Mouse (Mus musculus) megakaryocyte-erythroid progenitor cell, adult 5 weeks (primary cell): ENCODE measurements around the gene Ckm. TPM values are rescaled to one million over a fixed set of nuclear protein-coding genes. Genes with fewer than 3 reads are reported as not detected.

Experiments
- polyA plus RNA-seq: library from polyadenylated mRNA; stranded (reverse); fragments of >175 nt; gene quantifications from 2 replicates; pipeline ENCODE4 v1.2.3, GENCODE M21; 2012

Gene Ckm
- polyA plus RNA-seq, result 3.2 and 3.9 TPM in 2 replicates

DNA sequence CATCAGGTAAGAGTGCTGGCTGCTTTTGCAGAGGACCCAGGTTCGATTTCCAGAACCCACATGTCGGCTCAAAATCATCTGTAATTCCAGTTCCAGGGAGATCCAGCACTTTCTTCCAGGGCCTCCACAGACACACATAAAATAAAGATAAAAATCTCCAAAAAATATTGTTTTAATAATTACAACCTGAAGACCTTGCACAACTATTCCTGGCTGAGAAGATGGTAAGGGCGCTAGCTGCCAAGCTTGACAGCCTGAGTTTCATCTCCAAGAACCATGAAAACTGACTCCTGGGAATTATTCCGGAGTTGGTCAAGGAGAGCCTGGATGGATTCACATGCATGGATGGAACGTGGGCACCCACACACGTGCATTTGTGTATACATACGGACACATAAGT, at the start of gene Ckm:
Gene Ckm (plus strand): TSS at position 301 of the 400 bp plus-strand sequence.

DNA sequence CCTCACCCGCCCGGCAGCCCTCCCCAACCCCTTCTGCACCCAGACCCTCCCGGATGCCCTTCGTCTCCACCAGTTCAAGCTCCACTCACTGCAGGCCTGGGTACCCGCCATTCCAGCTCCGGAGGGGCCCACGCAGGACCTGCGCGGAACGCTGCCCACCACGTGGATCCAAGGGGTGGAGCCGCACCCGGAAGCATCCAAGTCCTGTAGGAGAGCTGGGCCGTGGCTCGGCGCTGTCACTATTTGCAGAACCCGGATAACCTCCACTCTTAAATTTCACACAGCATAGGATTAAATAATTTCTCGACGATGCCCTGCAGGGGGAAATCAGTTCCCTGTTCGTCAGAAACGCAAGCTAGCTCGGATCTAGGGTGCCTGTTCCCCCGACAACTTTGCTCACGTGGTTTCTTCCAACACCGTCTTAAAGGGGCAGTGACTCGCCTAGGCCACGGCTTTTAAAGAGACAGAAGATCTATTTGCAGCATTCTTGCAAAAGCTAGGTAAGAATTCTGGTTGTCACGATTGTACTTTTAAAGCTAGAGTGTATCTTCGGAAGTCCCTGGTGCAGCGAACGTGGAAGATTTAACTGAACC, 45.2 kb upstream of the Ckm start, which contains the start of the genes Cd3eap and Ppp1r13l:
Gene Cd3eap (minus strand): TSS at position 185 of the 593 bp plus-strand sequence.
Gene Ppp1r13l (plus strand): TSS at position 451 of the 593 bp plus-strand sequence.

DNA sequence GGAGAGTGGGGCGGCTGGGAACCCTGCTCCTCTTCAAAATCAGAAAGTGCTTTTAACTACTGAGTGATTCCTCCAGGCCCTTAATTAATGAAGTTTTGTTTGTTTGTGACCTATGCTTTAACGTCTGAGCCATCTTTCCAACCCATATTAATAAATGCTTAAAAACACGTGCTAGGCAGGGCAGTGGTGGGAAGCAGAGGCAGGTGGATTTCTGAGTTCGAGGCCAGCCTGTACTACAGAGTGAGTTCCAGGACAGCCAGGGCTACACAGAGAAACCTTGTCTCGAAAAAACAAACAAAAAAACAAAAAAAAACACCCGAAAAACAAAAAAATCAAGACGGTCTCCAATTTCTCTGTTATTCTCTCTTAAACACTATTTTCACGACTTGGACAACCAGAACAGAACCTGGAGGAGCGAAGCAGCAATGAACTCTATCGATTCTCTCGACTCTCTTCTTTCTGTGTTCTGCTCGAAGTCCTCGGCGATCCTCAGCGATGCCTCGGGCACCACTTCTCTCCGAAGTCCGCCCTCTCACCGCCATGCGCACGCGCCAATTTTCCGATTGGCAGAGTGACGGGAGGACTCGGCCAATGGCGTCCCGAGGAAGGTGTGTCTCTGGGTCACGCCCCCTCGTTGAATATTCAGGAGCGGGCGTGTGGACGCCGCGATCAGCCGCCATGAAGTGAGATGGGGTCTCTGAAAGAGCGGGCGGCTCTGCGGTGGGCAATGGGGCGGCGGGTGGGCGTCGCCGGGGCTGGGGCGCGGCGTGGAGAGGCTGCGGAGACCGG, 23.0 kb upstream of the Ckm start, which contains the start of gene Ercc2:
Gene Ercc2 (plus strand): TSS at position 634 of the 789 bp plus-strand sequence.

DNA sequence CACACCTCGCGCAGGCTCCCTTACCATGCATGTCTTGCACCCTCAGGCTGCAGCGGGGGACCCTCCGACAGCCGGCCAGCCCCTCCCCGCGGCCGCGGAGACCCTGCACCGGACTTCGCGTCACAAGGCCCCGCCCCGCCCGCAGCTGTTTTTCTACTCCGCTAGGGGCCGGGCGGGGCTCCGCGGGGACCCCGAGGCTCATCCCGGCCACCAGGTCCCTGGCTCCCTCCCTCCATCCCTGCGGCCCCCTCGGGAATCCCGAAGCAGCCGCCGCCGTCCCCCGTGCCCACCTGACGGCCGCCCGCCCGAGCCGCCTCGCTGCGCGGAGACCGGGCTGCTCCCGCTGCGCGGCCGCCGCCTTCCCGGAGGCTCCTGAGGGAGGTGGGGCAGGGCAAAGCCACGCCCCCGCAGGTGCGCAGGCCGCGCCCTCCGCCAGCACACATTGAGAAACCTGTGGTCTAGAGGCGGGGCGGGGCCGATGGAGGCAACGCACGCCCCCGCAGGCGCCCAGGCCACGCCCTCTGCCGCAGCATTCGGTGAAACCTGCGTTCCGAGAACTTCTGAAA, 762 bp upstream of the Ckm start, which contains the start of gene Klc3:
Gene Klc3 (minus strand): TSS at position 374 of the 566 bp plus-strand sequence.

DNA sequence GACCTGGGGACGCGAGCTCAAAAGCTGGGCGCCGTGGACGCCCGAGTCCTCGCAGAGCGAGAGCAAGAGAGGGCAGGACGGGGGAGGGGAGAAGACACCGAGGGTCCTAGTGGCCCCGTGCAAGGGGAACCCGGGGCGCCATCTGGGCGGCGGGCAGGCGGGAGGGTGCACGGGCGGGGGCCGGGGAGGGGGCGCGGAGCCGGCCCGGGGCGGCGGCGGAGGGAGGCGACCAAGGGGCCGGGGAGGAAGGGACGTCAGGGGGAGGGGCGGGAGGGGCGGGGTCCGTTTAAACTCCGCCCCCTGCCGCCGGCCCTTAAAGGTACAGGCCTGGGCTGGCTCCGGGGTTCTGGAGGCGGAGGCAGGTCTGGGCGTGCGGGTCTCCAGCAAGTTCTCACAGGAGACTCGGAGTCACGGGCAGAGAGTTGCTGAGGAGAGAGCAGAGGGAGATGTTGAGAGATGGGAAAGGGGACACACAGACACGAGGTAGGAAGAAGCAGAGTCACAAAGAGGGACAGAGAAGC, 54.1 kb downstream of the Ckm start, which contains the start of gene Mark4:
Gene Mark4 (minus strand): TSS at position 231 of the 521 bp plus-strand sequence.

DNA sequence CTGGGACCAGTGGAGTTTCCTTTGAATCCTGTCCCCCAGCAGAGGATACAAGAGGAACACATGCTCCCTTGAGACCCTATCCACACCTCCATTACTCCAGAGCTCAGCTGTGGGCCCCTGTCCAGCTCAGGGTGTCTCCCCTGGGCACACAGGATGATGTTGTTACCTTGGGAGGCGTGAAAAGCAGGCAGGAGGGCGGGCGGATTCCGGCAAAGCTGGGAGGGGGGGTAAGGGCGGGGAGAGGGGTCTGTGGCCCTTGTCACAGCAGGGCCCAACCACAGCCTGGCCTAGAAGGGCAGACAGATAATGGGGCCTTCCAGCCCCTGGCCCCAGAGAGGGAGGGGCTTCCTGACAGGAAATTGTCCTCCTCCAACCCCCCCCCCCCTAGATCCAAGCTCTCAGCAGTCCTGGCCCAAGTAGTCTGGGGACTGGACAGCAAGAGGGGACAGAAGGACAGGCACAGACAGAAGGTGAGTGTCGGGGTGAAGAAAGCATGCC, 58.4 kb downstream of the Ckm start, which contains the start of gene Exoc3l2:
Gene Exoc3l2 (plus strand): TSS at position 448 of the 498 bp plus-strand sequence.

Other genes with a start within 250 kb of the Ckm start
- gene Gipr, start 238.6 kb upstream of the Ckm start, polyA plus RNA-seq, result 0.02 and 0.15 TPM in 2 replicates
- 19.2 and 24.7 TPM in 2 replicates for gene Eml2, start 228.4 kb upstream of the Ckm start, polyA plus RNA-seq
- gene Gpr4, start 192.2 kb upstream of the Ckm start, polyA plus RNA-seq, result 0.10 and 0.34 TPM in 2 replicates
- 15.0 and 16.4 TPM in 2 replicates for gene Opa3, start 176.4 kb upstream of the Ckm start, polyA plus RNA-seq
- 292 and 301 TPM in 2 replicates for gene Vasp, start 133.0 kb upstream of the Ckm start, polyA plus RNA-seq
- 0.04 and 1.4 TPM in 2 replicates for gene Ppm1n, start 124.7 kb upstream of the Ckm start, polyA plus RNA-seq
- 0.21 and 0.27 TPM in 2 replicates for gene Rtn2, start 122.2 kb upstream of the Ckm start, polyA plus RNA-seq
- gene Fosb, start 94.7 kb upstream of the Ckm start, polyA plus RNA-seq, result 1,389 and 2,050 TPM in 2 replicates
- gene Ercc1, start 60.0 kb upstream of the Ckm start, polyA plus RNA-seq, result 101 and 103 TPM in 2 replicates
- gene Cd3eap, start 45.3 kb upstream of the Ckm start, polyA plus RNA-seq, result 27.5 and 29.4 TPM in 2 replicates
- gene Ppp1r13l, start 45.0 kb upstream of the Ckm start, polyA plus RNA-seq, result 25.2 and 26.0 TPM in 2 replicates
- 53.5 and 65.8 TPM in 2 replicates for gene Ercc2, start 22.8 kb upstream of the Ckm start, polyA plus RNA-seq
- gene Klc3, start 672 bp upstream of the Ckm start, polyA plus RNA-seq, result 0.63 and 0.65 TPM in 2 replicates
- 76.5 and 81.2 TPM in 2 replicates for gene Mark4, start 54.0 kb downstream of the Ckm start, polyA plus RNA-seq
- gene Exoc3l2, start 58.6 kb downstream of the Ckm start, polyA plus RNA-seq, result 8.3 and 12.5 TPM in 2 replicates
- gene Bloc1s3, start 103.6 kb downstream of the Ckm start, polyA plus RNA-seq, result 5.2 and 5.9 TPM in 2 replicates
- gene Trappc6a, start 103.6 kb downstream of the Ckm start, polyA plus RNA-seq, result 181 and 197 TPM in 2 replicates
- gene Nkpd1, start 113.1 kb downstream of the Ckm start, polyA plus RNA-seq, result 0.23 and 0.40 TPM in 2 replicates
- 109 and 133 TPM in 2 replicates for gene Ppp1r37, start 158.3 kb downstream of the Ckm start, polyA plus RNA-seq
- gene Zfp296, start 172.5 kb downstream of the Ckm start, polyA plus RNA-seq, result 28.5 and 30.1 TPM in 2 replicates
- 60.2 and 61.0 TPM in 2 replicates for gene Gemin7, start 172.8 kb downstream of the Ckm start, polyA plus RNA-seq
- 150 and 199 TPM in 2 replicates for gene Clasrp, start 199.7 kb downstream of the Ckm start, polyA plus RNA-seq
- gene Relb, start 224.7 kb downstream of the Ckm start, polyA plus RNA-seq, result 15.2 and 16.3 TPM in 2 replicates